Mouse (Mus musculus): ENCODE results near the gene Tfrc. TPM values are rescaled to one million over a fixed set of nuclear protein-coding genes. Genes with fewer than 3 reads are reported as not detected.

The Tfrc gene
- polyA plus RNA-seq, 1 experiment from 2014 or later: 73.6 TPM

GRCm38 (mm10) chr16:32658743-32659171 is 50.0 kb downstream of the Tfrc start:
- H3K4me1 ChIP-seq (replicated peaks; ENCODE audit: control insufficient read depth, insufficient read depth, low read length): peaks cover 27% of the 10 kb centered on the region; the same call in 1 of the 2 replicates
- peak; percentile 16; the same call in 1 of the 2 replicates for ATAC-seq (replicated peaks; ENCODE audit: low FRiP score)
- H3K9me3 ChIP-seq (ENCODE audit: control insufficient read depth, low read length): no peaks in the 10 kb centered on the region
- DNase-seq (ENCODE audit: low spot score): no peak
- peak overlapping the region; percentile 12; the same call in 1 of the 2 replicates for H3K9ac ChIP-seq (ENCODE audit: low read length)
- H3K27me3 ChIP-seq (ENCODE audit: control insufficient read depth, insufficient read depth, low read length): no peaks in the 10 kb centered on the region
- 1% methylated on average over 8 of the region's 21 CpGs for WGBS
- peak overlapping the region; percentile 9; the same call in 1 of the 2 replicates for H3K4me3 ChIP-seq (ENCODE audit: low read depth, low read length)
- no peaks in the 10 kb centered on the region for H3K36me3 ChIP-seq (ENCODE audit: control insufficient read depth, insufficient read depth, low read length)
- H3K4me2 ChIP-seq (ENCODE audit: low read depth, low read length, severe bottlenecking): peak overlapping the region; percentile 40
- no peak overlapping the region for H3K27ac ChIP-seq (ENCODE audit: low read depth, low read length)

GRCm38 (mm10) chr16:32659385-32659784 is 50.7 kb downstream of the Tfrc start:
- WGBS: 7% methylated on average over 8 of the region's 8 CpGs

GRCm38 (mm10) chr16:32660095-32660494 is 51.4 kb downstream of the Tfrc start:
- Histone ChIP-seq H3K36me3 (ENCODE audit: control insufficient read depth, insufficient read depth, low read length) (no peaks in the 10 kb centered on the region), H3K9me3 (ENCODE audit: control insufficient read depth, low read length) (no peaks in the 10 kb centered on the region), H3K27ac (ENCODE audit: low read depth, low read length) (no peak overlapping the region), H3K9ac (ENCODE audit: low read length) (no peak overlapping the region), H3K4me3 (ENCODE audit: low read depth, low read length) (no peak overlapping the region), H3K4me1 (replicated peaks; ENCODE audit: control insufficient read depth, insufficient read depth, low read length) (peaks cover 27% of the 10 kb centered on the region; the same call in 1 of the 2 replicates), H3K4me2 (ENCODE audit: low read depth, low read length, severe bottlenecking) (no peak overlapping the region), H3K27me3 (ENCODE audit: control insufficient read depth, insufficient read depth, low read length) (no peaks in the 10 kb centered on the region)
- WGBS: 56% methylated on average over 1 of the region's 1 CpGs
- ATAC-seq (replicated peaks; ENCODE audit: low FRiP score) (no peak), DNase-seq (ENCODE audit: low spot score) (no peak)

More at GRCm38 (mm10) chr16:32659385-32659784, 50.7 kb downstream of the Tfrc start:
- ATAC-seq (replicated peaks; ENCODE audit: low FRiP score) (no peak), DNase-seq (ENCODE audit: low spot score) (peak; percentile 75)
- Histone ChIP-seq H3K27ac (ENCODE audit: low read depth, low read length) (no peak overlapping the region), H3K36me3 (ENCODE audit: control insufficient read depth, insufficient read depth, low read length) (no peaks in the 10 kb centered on the region), H3K4me2 (ENCODE audit: low read depth, low read length, severe bottlenecking) (peak overlapping the region; percentile 40; the same call in 1 of the 2 replicates), H3K9ac (ENCODE audit: low read length) (no peak overlapping the region; the same call in 1 of the 2 replicates), H3K4me3 (ENCODE audit: low read depth, low read length) (peak overlapping the region; percentile 9; the same call in 1 of the 2 replicates), H3K4me1 (replicated peaks; ENCODE audit: control insufficient read depth, insufficient read depth, low read length) (peaks cover 27% of the 10 kb centered on the region; the same call in 1 of the 2 replicates), H3K9me3 (ENCODE audit: control insufficient read depth, low read length) (no peaks in the 10 kb centered on the region), H3K27me3 (ENCODE audit: control insufficient read depth, insufficient read depth, low read length) (no peaks in the 10 kb centered on the region)

GRCm38 (mm10) chr16:32660557-32661321 is 52.0 kb downstream of the Tfrc start:
- Histone ChIP-seq H3K9ac (ENCODE audit: low read length) (peak overlapping the region; percentile 25), H3K36me3 (ENCODE audit: control insufficient read depth, insufficient read depth, low read length) (no peaks in the 10 kb centered on the region), H3K27me3 (ENCODE audit: control insufficient read depth, insufficient read depth, low read length) (no peaks in the 10 kb centered on the region), H3K4me2 (ENCODE audit: low read depth, low read length, severe bottlenecking) (no peak overlapping the region), H3K4me3 (ENCODE audit: low read depth, low read length) (no peak overlapping the region), H3K4me1 (replicated peaks; ENCODE audit: control insufficient read depth, insufficient read depth, low read length) (peaks cover 31% of the 10 kb centered on the region; the same call in 1 of the 2 replicates), H3K27ac (ENCODE audit: low read depth, low read length) (0 out of 2 replicates have a peak overlapping the region, but pooled peaks have one; percentile 12), H3K9me3 (ENCODE audit: control insufficient read depth, low read length) (no peaks in the 10 kb centered on the region)
- no peak for DNase-seq (ENCODE audit: low spot score)
- WGBS: 36% methylated on average over 10 of the region's 10 CpGs
- 0 out of 2 replicates have a peak, but pooled peaks have one; percentile 29 for ATAC-seq (replicated peaks; ENCODE audit: low FRiP score)

- DNase-seq (ENCODE audit: low spot score) (no peak), ATAC-seq (replicated peaks; ENCODE audit: low FRiP score) (peak; percentile 34; the same call in 1 of the 2 replicates)
- H3K4me1 ChIP-seq (replicated peaks; ENCODE audit: control insufficient read depth, insufficient read depth, low read length): peaks cover 36% of the 10 kb centered on the region
- H3K9me3 ChIP-seq (ENCODE audit: control insufficient read depth, low read length): no peaks in the 10 kb centered on the region
- no peaks in the 10 kb centered on the region for H3K27me3 ChIP-seq (ENCODE audit: control insufficient read depth, insufficient read depth, low read length)
- no peaks in the 10 kb centered on the region for H3K36me3 ChIP-seq (ENCODE audit: control insufficient read depth, insufficient read depth, low read length)
- no peak overlapping the region for H3K4me2 ChIP-seq (ENCODE audit: low read depth, low read length, severe bottlenecking)
- WGBS: 56% methylated on average over 10 of the region's 10 CpGs
- H3K27ac ChIP-seq (ENCODE audit: low read depth, low read length): peak overlapping the region; percentile 34; the same call in 1 of the 2 replicates
- no peak overlapping the region for H3K4me3 ChIP-seq (ENCODE audit: low read depth, low read length)
- H3K9ac ChIP-seq (ENCODE audit: low read length): peak overlapping the region; percentile 37
These were observed 52.8 kb downstream of the Tfrc start for GRCm38 (mm10) chr16:32661493-32661921.

GRCm38 (mm10) chr16:32662372-32662771 is 53.7 kb downstream of the Tfrc start:
- ATAC-seq (replicated peaks; ENCODE audit: low FRiP score) (no peak), DNase-seq (ENCODE audit: low spot score) (no peak)
- Histone ChIP-seq H3K36me3 (ENCODE audit: control insufficient read depth, insufficient read depth, low read length) (no peaks in the 10 kb centered on the region), H3K27me3 (ENCODE audit: control insufficient read depth, insufficient read depth, low read length) (no peaks in the 10 kb centered on the region), H3K4me2 (ENCODE audit: low read depth, low read length, severe bottlenecking) (no peak overlapping the region), H3K9ac (ENCODE audit: low read length) (peak overlapping the region; percentile 37), H3K4me1 (replicated peaks; ENCODE audit: control insufficient read depth, insufficient read depth, low read length) (peaks cover 38% of the 10 kb centered on the region), H3K27ac (ENCODE audit: low read depth, low read length) (no peak overlapping the region), H3K4me3 (ENCODE audit: low read depth, low read length) (no peak overlapping the region), H3K9me3 (ENCODE audit: control insufficient read depth, low read length) (no peaks in the 10 kb centered on the region)
- WGBS: 89% methylated on average over 7 of the region's 7 CpGs

- Histone ChIP-seq H3K4me2 (ENCODE audit: low read depth, low read length, severe bottlenecking) (no peak overlapping the region), H3K36me3 (ENCODE audit: control insufficient read depth, insufficient read depth, low read length) (no peaks in the 10 kb centered on the region), H3K27ac (ENCODE audit: low read depth, low read length) (no peak overlapping the region), H3K9ac (ENCODE audit: low read length) (no peak overlapping the region), H3K4me1 (replicated peaks; ENCODE audit: control insufficient read depth, insufficient read depth, low read length) (peaks cover 37% of the 10 kb centered on the region), H3K4me3 (ENCODE audit: low read depth, low read length) (no peak overlapping the region), H3K9me3 (ENCODE audit: control insufficient read depth, low read length) (no peaks in the 10 kb centered on the region), H3K27me3 (ENCODE audit: control insufficient read depth, insufficient read depth, low read length) (no peaks in the 10 kb centered on the region)
- WGBS: 82% methylated on average over 9 of the region's 9 CpGs
- ATAC-seq (replicated peaks; ENCODE audit: low FRiP score) (no peak), DNase-seq (ENCODE audit: low spot score) (no peak)
These were observed 54.6 kb downstream of the Tfrc start for GRCm38 (mm10) chr16:32663231-32663858.

GRCm38 (mm10) chr16:32664211-32664610 is 55.5 kb downstream of the Tfrc start:
- Histone ChIP-seq H3K36me3 (ENCODE audit: control insufficient read depth, insufficient read depth, low read length) (no peaks in the 10 kb centered on the region), H3K27ac (ENCODE audit: low read depth, low read length) (no peak overlapping the region), H3K4me3 (ENCODE audit: low read depth, low read length) (no peak overlapping the region), H3K4me2 (ENCODE audit: low read depth, low read length, severe bottlenecking) (no peak overlapping the region), H3K9ac (ENCODE audit: low read length) (no peak overlapping the region), H3K27me3 (ENCODE audit: control insufficient read depth, insufficient read depth, low read length) (no peaks in the 10 kb centered on the region), H3K9me3 (ENCODE audit: control insufficient read depth, low read length) (no peaks in the 10 kb centered on the region), H3K4me1 (replicated peaks; ENCODE audit: control insufficient read depth, insufficient read depth, low read length) (peaks cover 33% of the 10 kb centered on the region)
- ATAC-seq (replicated peaks; ENCODE audit: low FRiP score) (no peak), DNase-seq (ENCODE audit: low spot score) (no peak)
- WGBS: 77% methylated on average over 2 of the region's 2 CpGs
